Mouse (Mus musculus) heart, adult 2 months (tissue): ENCODE results near the gene Lgr4. TPM values are rescaled to one million over a fixed set of nuclear protein-coding genes. Genes with fewer than 3 reads are reported as not detected.

Experiments
- DNase-seq, 2 experiments: peaks; one replicate each; pipeline ENCODE4 v3.0.0; 2021
- H3K27ac ChIP-seq: fragments of 200-600 bp; 2 replicates; pipeline ENCODE4 v1.8.1; 2022
- H3K27me3 ChIP-seq: fragments of 200-500 bp; 2 replicates; pipeline ENCODE4 v1.6.1; 2012; ENCODE audit warnings: mild to moderate bottlenecking, low read length, inconsistent platforms, mixed read lengths; ENCODE audit not compliant: control insufficient read depth, insufficient read depth
- H3K36me3 ChIP-seq: fragments of 200-500 bp; 2 replicates; pipeline ENCODE4 v1.6.1; 2012; ENCODE audit warnings: low read length, inconsistent platforms; ENCODE audit not compliant: control insufficient read depth, insufficient read depth
- H3K4me1 ChIP-seq: fragments of 200-500 bp; 2 replicates; pipeline ENCODE4 v1.6.1; 2011; ENCODE audit warnings: low read length; ENCODE audit not compliant: control insufficient read depth, insufficient read depth
- H3K4me3 ChIP-seq: fragments of 200-600 bp; 2 replicates; pipeline ENCODE4 v1.8.1; 2022
- H3K79me2 ChIP-seq: fragments of 200-500 bp; replicated peaks from 2 replicates; pipeline ENCODE4 v1.6.1; 2012; ENCODE audit warnings: mild to moderate bottlenecking, inconsistent platforms, low read length, moderate library complexity, mixed read lengths; ENCODE audit not compliant: control insufficient read depth, insufficient read depth
- H3K9ac ChIP-seq: fragments of 200-500 bp; 2 replicates; pipeline ENCODE4 v1.6.1; 2012; ENCODE audit warnings: low read depth, mild to moderate bottlenecking, control low read depth, inconsistent platforms, low read length, mixed read lengths
- CTCF ChIP-seq: fragments of 200-600 bp; IDR thresholded peaks from 2 replicates; pipeline ENCODE4 v1.8.1; 2022; ENCODE audit warnings: antibody characterized with exemption, mild to moderate bottlenecking, moderate library complexity
- EP300 ChIP-seq: fragments of 200-500 bp; IDR thresholded peaks from 2 replicates; pipeline ENCODE4 v1.6.1; 2011; ENCODE audit warnings: low read depth, low read length, control low read depth; ENCODE audit not compliant: insufficient read depth
- POLR2A ChIP-seq: fragments of 200-500 bp; IDR thresholded peaks from 2 replicates; pipeline ENCODE4 v1.6.1; 2011; ENCODE audit warnings: mild to moderate bottlenecking, low read depth, low read length, control low read depth; ENCODE audit not compliant: insufficient read depth
- WGBS: fragments of 180-500 bp; shearing (Covaris S2); methylation state at CpG from one replicate; pipeline ENCODE4 v1.1.7; 2018; 5-methylcytosine and 5-hydroxymethylcytosine counted together
- intact Hi-C: fragments of 180-260 bp; cut with DNase I; formaldehyde crosslinking; loops from one replicate; pipeline ENCODE4 v1.15.1; 2025
- polyA plus RNA-seq: library from polyadenylated mRNA; depleted of rRNA; stranded (reverse); fragments of >200 nt; gene quantifications from 2 replicates; pipeline ENCODE4 v1.2.3, GENCODE M21; 2012
- total RNA-seq, 2 experiments: library from RNA; stranded (reverse); gene quantifications; 2 replicates each; pipeline ENCODE4 v1.2.3; 2021

Lgr4 gene
- total and polyA plus RNA-seq, 3 experiments, result 13.5 to 23.7 (median 22.1) TPM

- Histone ChIP-seq H3K79me2 (peaks cover 2% of the 10 kb centered on the region; the same call in 1 of the 2 replicates), H3K27me3 (no peaks in the 10 kb centered on the region), H3K27ac (no peak overlapping the region), H3K9ac (no peak overlapping the region), H3K4me3 (no peak overlapping the region), H3K4me1 (peaks cover 2% of the 10 kb centered on the region; the same call in 1 of the 2 replicates), H3K36me3 (no peaks in the 10 kb centered on the region)
- WGBS, result 64% methylated on average over 9 of the region's 9 CpGs
- intact Hi-C loops, result no loop called here
- TF ChIP-seq EP300 (no peak), POLR2A (no peak), CTCF (no peak)
- DNase-seq, result no peak
Measured at GRCm38 (mm10) chr2:109985560-109985959, 68.1 kb downstream of the Lgr4 start.

- peaks cover 2% of the 10 kb centered on the region; the same call in 1 of the 2 replicates for H3K79me2 ChIP-seq
- 87% methylated on average over 11 of the region's 11 CpGs for WGBS
- no peak overlapping the region for H3K9ac ChIP-seq
- no peak overlapping the region for H3K4me3 ChIP-seq
- H3K27ac ChIP-seq, result no peak overlapping the region
- peaks cover 2% of the 10 kb centered on the region; the same call in 1 of the 2 replicates for H3K4me1 ChIP-seq
- no peaks in the 10 kb centered on the region for H3K36me3 ChIP-seq
- no peaks in the 10 kb centered on the region for H3K27me3 ChIP-seq
- DNase-seq, result no peak
- no peak for TF ChIP-seq POLR2A
- TF ChIP-seq CTCF, result no peak
- no peak for TF ChIP-seq EP300
- intact Hi-C loops, result no loop called here
Measured at GRCm38 (mm10) chr2:109986036-109986785, 68.8 kb downstream of the Lgr4 start.

DNA sequence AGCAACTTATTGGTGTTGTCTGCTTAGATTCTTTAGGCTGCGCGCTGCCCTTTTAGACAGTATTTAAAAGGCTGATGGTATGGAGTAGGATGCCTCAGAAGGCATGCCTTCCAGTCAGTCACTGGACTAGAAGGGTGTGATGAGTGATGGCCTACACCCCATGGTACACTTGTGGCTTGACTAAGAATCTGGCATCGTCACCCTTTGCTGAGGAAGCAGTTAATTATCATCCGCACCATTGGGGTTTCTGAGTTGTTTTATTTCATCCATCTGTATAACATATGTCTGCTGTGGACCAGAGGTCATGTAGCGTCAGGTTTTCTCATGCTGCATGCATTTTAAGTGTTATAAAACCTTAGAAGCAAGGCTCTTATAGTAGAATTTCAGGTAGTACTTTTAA, 70.5 kb downstream of the Lgr4 start:
- H3K79me2 ChIP-seq, result no peaks in the 10 kb centered on the region
- no peak overlapping the region for H3K4me3 ChIP-seq
- 90% methylated on average over 5 of the region's 5 CpGs for whole genome bisulfite sequencing
- no peaks in the 10 kb centered on the region for H3K27me3 ChIP-seq
- peaks cover 2% of the 10 kb centered on the region; the same call in 1 of the 2 replicates for H3K4me1 ChIP-seq
- no peak for TF ChIP-seq EP300
- no peak for TF ChIP-seq CTCF
- no peak for TF ChIP-seq POLR2A
- DNase-seq, result no peak
- no peaks in the 10 kb centered on the region for H3K36me3 ChIP-seq
- no peak overlapping the region for H3K27ac ChIP-seq
- H3K9ac ChIP-seq, result no peak overlapping the region
- intact Hi-C loops, result no loop called here

GRCm38 (mm10) chr2:109989196-109989595, 71.7 kb downstream of the Lgr4 start:
- no peak for DNase-seq
- WGBS, result 32% methylated on average over 3 of the region's 3 CpGs
- no peak overlapping the region for H3K27ac ChIP-seq
- no peaks in the 10 kb centered on the region for H3K36me3 ChIP-seq
- H3K79me2 ChIP-seq, result no peaks in the 10 kb centered on the region
- intact Hi-C loops, result no loop called here
- TF ChIP-seq CTCF, result no peak
- TF ChIP-seq POLR2A, result no peak
- no peak for TF ChIP-seq EP300
- H3K4me3 ChIP-seq, result no peak overlapping the region
- peaks cover 2% of the 10 kb centered on the region; the same call in 1 of the 2 replicates for H3K4me1 ChIP-seq
- H3K27me3 ChIP-seq, result no peaks in the 10 kb centered on the region
- H3K9ac ChIP-seq, result no peak overlapping the region

DNA sequence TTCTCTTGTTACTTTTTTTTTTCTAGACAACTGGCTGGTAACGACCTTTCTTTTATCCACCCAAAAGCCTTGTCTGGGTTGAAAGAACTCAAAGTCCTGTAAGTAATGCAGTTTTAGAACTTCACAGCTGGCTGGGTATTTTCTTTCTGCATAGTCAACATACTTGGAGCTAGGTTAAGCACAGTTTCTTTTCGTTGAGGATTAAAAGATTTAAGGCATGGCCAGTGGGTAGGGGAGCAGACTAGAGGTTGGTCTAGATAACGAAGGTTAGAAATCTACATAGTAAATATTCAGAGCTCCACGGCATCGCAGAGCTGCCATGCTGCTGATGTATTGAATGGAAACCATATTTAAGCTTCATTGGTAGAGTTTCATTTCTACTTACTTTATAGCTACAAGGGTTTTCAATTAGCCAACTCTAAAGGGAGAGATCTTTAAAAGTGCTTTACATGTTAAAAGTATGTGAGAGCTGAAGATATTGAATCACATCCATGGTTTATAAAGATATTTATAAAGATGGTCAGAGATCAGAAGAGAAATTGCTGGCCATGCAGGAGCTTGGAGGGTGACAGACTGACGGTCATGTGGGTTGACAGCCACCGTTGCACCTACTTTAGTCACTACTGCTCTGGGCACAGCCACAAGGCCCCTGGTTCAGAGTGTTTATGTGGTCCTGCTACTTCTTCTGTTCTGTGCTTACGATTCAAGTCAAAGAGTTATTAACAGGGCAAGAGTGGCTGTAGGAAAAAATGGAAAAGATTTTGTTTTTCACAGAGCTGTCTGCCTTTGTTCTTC, 72.4 kb downstream of the Lgr4 start:
- Histone ChIP-seq H3K36me3 (no peaks in the 10 kb centered on the region), H3K27me3 (no peaks in the 10 kb centered on the region), H3K4me3 (no peak overlapping the region), H3K27ac (no peak overlapping the region), H3K9ac (no peak overlapping the region), H3K79me2 (no peaks in the 10 kb centered on the region), H3K4me1 (peaks cover 1% of the 10 kb centered on the region; the same call in 1 of the 2 replicates)
- intact Hi-C loops, result no loop called here
- WGBS, result 70% methylated on average over 8 of the region's 8 CpGs
- no peak for DNase-seq
- no peak for TF ChIP-seq EP300
- no peak for TF ChIP-seq POLR2A
- no peak for TF ChIP-seq CTCF
